Mouse (Mus musculus) liver, postnatal 0 days (tissue): ENCODE data around the gene Nnat. TPM values are rescaled to one million over a fixed set of nuclear protein-coding genes. Genes with fewer than 3 reads are reported as not detected.
A peak's percentile ranks its signal among the peaks of the same experiment; 100 is the strongest.

ENCODE experiments used
- ATAC-seq: fragments of 200-750 bp; cut with Nextera tagmentation; 2 replicates; pipeline ENCODE4 v1.8.0; 2017; ENCODE audit warnings: mild to moderate bottlenecking, moderate library complexity
- DNase-seq: peaks from one replicate; pipeline ENCODE4 v3.0.0-alpha.2; 2016
- H3K27ac ChIP-seq: fragments of 300-500 bp; sonication (generic); 2 replicates; pipeline ENCODE4 v1.5.1; 2014; ENCODE audit warnings: antibody characterized with exemption, moderate library complexity, mild to moderate bottlenecking, low read depth
- H3K27me3 ChIP-seq: fragments of 300-500 bp; sonication (generic); 2 replicates; pipeline ENCODE4 v1.6.1; 2014; ENCODE audit warnings: low read length, control low read depth, mixed read lengths; ENCODE audit not compliant: insufficient read depth
- H3K36me3 ChIP-seq: fragments of 300-500 bp; sonication (generic); replicated peaks from 2 replicates; pipeline ENCODE4 v1.6.1; 2014; ENCODE audit warnings: mild to moderate bottlenecking, control low read depth, low read length, moderate library complexity, mixed read lengths; ENCODE audit not compliant: insufficient read depth
- H3K4me1 ChIP-seq: fragments of 300-500 bp; sonication (generic); 2 replicates; pipeline ENCODE4 v1.6.1; 2014; ENCODE audit warnings: antibody characterized with exemption, mild to moderate bottlenecking, control low read depth; ENCODE audit not compliant: insufficient read depth
- H3K4me2 ChIP-seq: fragments of 300-500 bp; sonication (generic); 2 replicates; pipeline ENCODE4 v1.6.1; 2014; ENCODE audit warnings: low read depth, mild to moderate bottlenecking, low read length, moderate library complexity, mixed read lengths
- H3K4me3 ChIP-seq: fragments of 300-500 bp; sonication (generic); 2 replicates; pipeline ENCODE4 v1.5.1; 2014; ENCODE audit warnings: low read depth, low read length
- H3K9ac ChIP-seq: fragments of 300-500 bp; sonication (generic); replicated peaks from 2 replicates; pipeline ENCODE4 v1.6.1; 2014; ENCODE audit warnings: mild to moderate bottlenecking, moderate library complexity
- H3K9me3 ChIP-seq: fragments of 300-500 bp; sonication (generic); 2 replicates; pipeline ENCODE4 v1.6.1; 2016; ENCODE audit warnings: mild to moderate bottlenecking, control low read depth, low read length, mixed read lengths
- CTCF ChIP-seq: sonication (generic); IDR thresholded peaks from 2 replicates; pipeline ENCODE4 v1.5.1; 2016; ENCODE audit warnings: antibody characterized with exemption, low read depth
- EP300 ChIP-seq: IDR thresholded peaks from 2 replicates; pipeline ENCODE4 v1.6.1; 2016; ENCODE audit warnings: antibody characterized with exemption, low read depth, mild to moderate bottlenecking
- WGBS: fragments of 180-500 bp; shearing (Covaris S2); extraction: QIAGEN DNeasy Blood & Tissue Kit; methylation state at CpG from one replicate; pipeline ENCODE4 v1.1.7; 2014; ENCODE audit not compliant: insufficient replicate concordance; 5-methylcytosine and 5-hydroxymethylcytosine counted together
- polyA plus RNA-seq: library from polyadenylated mRNA; unstranded; fragments of >200 nt; fragmentation: Nextera tagmentation; extraction: Ambion mirVana; gene quantifications from 2 replicates; pipeline ENCODE4 v1.2.1, GENCODE M21; 2015

Nnat gene
- polyA plus RNA-seq, 1 experiment from 2014 or later: 6.6 TPM

GRCm38 (mm10) chr2:157546686-157547085 is 13.2 kb upstream of the Nnat start:
- Histone ChIP-seq H3K4me2 (no peak overlapping the region), H3K4me3 (no peak overlapping the region), H3K27me3 (no peaks in the 10 kb centered on the region), H3K9ac (no peak overlapping the region), H3K27ac (no peak overlapping the region), H3K36me3 (0 out of 2 replicates have a peak, but pooled peaks cover 6% of the 10 kb centered on the region), H3K9me3 (no peaks in the 10 kb centered on the region), H3K4me1 (peaks cover 9% of the 10 kb centered on the region)
- DNase-seq (no peak), ATAC-seq (no peak)
- TF ChIP-seq CTCF (no peak), EP300 (no peak)

GRCm38 (mm10) chr2:157550292-157550691 is 9.6 kb upstream of the Nnat start:
- no peaks in the 10 kb centered on the region for H3K27me3 ChIP-seq
- peaks cover 11% of the 10 kb centered on the region for H3K4me1 ChIP-seq
- no peaks in the 10 kb centered on the region for H3K9me3 ChIP-seq
- 59% methylated on average over 4 of the region's 4 CpGs for WGBS
- 0 out of 2 replicates have a peak overlapping the region, but pooled peaks have one; percentile 16 for H3K27ac ChIP-seq
- no peak for DNase-seq
- H3K9ac ChIP-seq: no peak overlapping the region
- peak; percentile 85 for ATAC-seq
- no peak overlapping the region for H3K4me2 ChIP-seq
- H3K4me3 ChIP-seq: no peak overlapping the region
- TF ChIP-seq EP300: no peak
- TF ChIP-seq CTCF: no peak
- H3K36me3 ChIP-seq: 0 out of 2 replicates have a peak, but pooled peaks cover 2% of the 10 kb centered on the region

GRCm38 (mm10) chr2:157552158-157552886 is 7.6 kb upstream of the Nnat start:
- ATAC-seq: no peak
- 76% methylated on average over 10 of the region's 10 CpGs for WGBS
- Histone ChIP-seq H3K4me3 (no peak overlapping the region), H3K9ac (no peak overlapping the region), H3K27me3 (no peaks in the 10 kb centered on the region), H3K4me1 (peaks cover 11% of the 10 kb centered on the region), H3K27ac (no peak overlapping the region), H3K36me3 (0 out of 2 replicates have a peak, but pooled peaks cover 2% of the 10 kb centered on the region), H3K9me3 (no peaks in the 10 kb centered on the region), H3K4me2 (no peak overlapping the region)
- TF ChIP-seq CTCF: no peak
- no peak for TF ChIP-seq EP300
- no peak for DNase-seq

GRCm38 (mm10) chr2:157556074-157556698 is 3.7 kb upstream of the Nnat start:
- ATAC-seq (no peak), DNase-seq (no peak)
- H3K27ac ChIP-seq: no peak overlapping the region
- H3K27me3 ChIP-seq: peaks cover 9% of the 10 kb centered on the region
- no peaks in the 10 kb centered on the region for H3K36me3 ChIP-seq
- peaks cover 3% of the 10 kb centered on the region for H3K9me3 ChIP-seq
- H3K4me1 ChIP-seq: peaks cover 6% of the 10 kb centered on the region; the same call in 1 of the 2 replicates
- TF ChIP-seq EP300 (no peak), CTCF (no peak)
- no peak overlapping the region for H3K4me3 ChIP-seq
- H3K9ac ChIP-seq: no peak overlapping the region
- WGBS: 81% methylated on average over 5 of the region's 5 CpGs
- no peak overlapping the region for H3K4me2 ChIP-seq

GRCm38 (mm10) chr2:157558051-157558450 is 1.8 kb upstream of the Nnat start:
- peaks cover 9% of the 10 kb centered on the region for H3K27me3 ChIP-seq
- peaks cover 3% of the 10 kb centered on the region for H3K9me3 ChIP-seq
- TF ChIP-seq EP300: no peak
- TF ChIP-seq CTCF: no peak
- H3K4me2 ChIP-seq: no peak overlapping the region
- no peak overlapping the region for H3K4me3 ChIP-seq
- no peaks in the 10 kb centered on the region for H3K36me3 ChIP-seq
- no peak overlapping the region for H3K9ac ChIP-seq
- no peak for DNase-seq
- no peak overlapping the region for H3K27ac ChIP-seq
- 0 out of 2 replicates have a peak, but pooled peaks cover 4% of the 10 kb centered on the region for H3K4me1 ChIP-seq
- no peak for ATAC-seq
- WGBS: 71% methylated on average over 9 of the region's 9 CpGs

GRCm38 (mm10) chr2:157558520-157558919 is 1.4 kb upstream of the Nnat start:
- no peak overlapping the region for H3K4me3 ChIP-seq
- no peak for DNase-seq

More at GRCm38 (mm10) chr2:157558520-157558919, 1.4 kb upstream of the Nnat start:
- 60% methylated on average over 6 of the region's 6 CpGs for WGBS
- no peak for ATAC-seq
- Histone ChIP-seq H3K4me1 (0 out of 2 replicates have a peak, but pooled peaks cover 4% of the 10 kb centered on the region), H3K4me2 (no peak overlapping the region), H3K27ac (no peak overlapping the region), H3K9me3 (peaks cover 3% of the 10 kb centered on the region), H3K27me3 (peaks cover 9% of the 10 kb centered on the region), H3K36me3 (no peaks in the 10 kb centered on the region), H3K9ac (no peak overlapping the region)
- TF ChIP-seq EP300 (no peak), CTCF (peak; percentile 29; the same call in 1 of the 2 replicates)
